Mouse (Mus musculus) erythroblast, embryonic 14.5 days (primary cell): Measurements from ENCODE around the gene Prkcb. TPM values are rescaled to one million over a fixed set of nuclear protein-coding genes. Genes with fewer than 3 reads are reported as not detected.

Experiments
- H3K27me3 ChIP-seq: 2 replicates; pipeline ENCODE4 v1.6.1; 2012; ENCODE audit warnings: inconsistent platforms; ENCODE audit not compliant: control insufficient read depth
- H3K36me3 ChIP-seq: 2 replicates; pipeline ENCODE4 v1.6.1; 2012; ENCODE audit warnings: mild to moderate bottlenecking, inconsistent platforms; ENCODE audit not compliant: control insufficient read depth
- H3K4me1 ChIP-seq: 2 replicates; pipeline ENCODE4 v1.6.1; 2012; ENCODE audit warnings: inconsistent platforms; ENCODE audit not compliant: control insufficient read depth
- H3K4me3 ChIP-seq: replicated peaks from 2 replicates; pipeline ENCODE3; 2012; ENCODE audit warnings: moderate library complexity, mild to moderate bottlenecking, inconsistent platforms
- H3K9me3 ChIP-seq: 2 replicates; pipeline ENCODE4 v1.6.1; 2012; ENCODE audit warnings: low read length, inconsistent platforms, mixed read lengths; ENCODE audit not compliant: control insufficient read depth
- GATA1 ChIP-seq: IDR thresholded peaks from 2 replicates; pipeline ENCODE4 v1.6.1; 2012; ENCODE audit warnings: low read length, inconsistent platforms, mixed read lengths
- TAL1 ChIP-seq: IDR thresholded peaks from 3 replicates; pipeline ENCODE4 v1.6.1; 2012; ENCODE audit warnings: low read length, inconsistent platforms, mixed read lengths
- polyA plus RNA-seq: library from polyadenylated mRNA; stranded (reverse); fragments of >175 nt; gene quantifications from 2 replicates; pipeline ENCODE4 v1.2.3, GENCODE M21; 2012

The Prkcb gene
- polyA plus RNA-seq, 1 experiment = not detected

DNA sequence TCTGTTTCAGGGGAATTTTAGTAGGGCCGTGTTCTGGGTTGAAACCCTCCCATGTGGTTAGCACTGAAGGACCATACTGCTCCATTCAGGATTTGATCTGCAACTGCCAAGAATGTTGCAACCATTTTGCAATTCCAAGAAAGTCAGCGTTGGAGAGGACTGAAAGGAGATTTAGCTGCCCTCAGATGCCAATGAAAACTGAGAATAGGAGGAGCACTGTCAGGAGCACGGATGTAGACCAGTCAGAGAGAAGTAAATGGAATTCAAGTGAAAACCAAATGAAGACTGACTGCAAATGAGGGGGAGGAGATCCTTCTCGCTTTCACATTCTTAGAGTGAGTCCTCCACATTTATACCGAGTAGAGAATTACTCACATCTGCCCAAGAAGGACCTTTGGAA lies 83.4 kb downstream of the Prkcb start:
- H3K27me3 ChIP-seq = no peaks in the 10 kb centered on the region
- TF ChIP-seq GATA1 (no peak), TAL1 (no peak)

DNA sequence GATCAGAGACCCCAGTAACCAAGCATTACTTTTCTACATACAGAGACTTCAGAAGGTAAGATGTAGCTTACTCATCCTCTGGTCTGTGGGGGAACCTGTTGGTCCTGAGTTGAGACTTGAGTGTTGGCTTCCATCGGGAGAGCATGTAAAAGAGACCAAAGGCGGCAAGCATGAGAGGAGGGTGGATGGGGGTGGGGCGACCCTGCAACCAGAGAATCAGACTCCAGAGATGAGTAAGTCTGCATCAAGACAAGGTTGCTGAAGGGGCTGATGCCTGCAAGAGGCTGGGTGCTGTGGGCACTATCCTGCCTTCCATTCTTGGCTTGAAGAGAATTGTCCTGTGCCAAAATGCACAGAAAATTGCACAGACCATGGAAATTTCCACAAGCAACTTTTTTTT lies 83.8 kb downstream of the Prkcb start:
- H3K9me3 ChIP-seq = no peaks in the 10 kb centered on the region
- no peaks in the 10 kb centered on the region for H3K4me1 ChIP-seq
- TF ChIP-seq TAL1 (no peak), GATA1 (no peak)
- H3K27me3 ChIP-seq = no peaks in the 10 kb centered on the region
- no peaks in the 10 kb centered on the region for H3K36me3 ChIP-seq
- H3K4me3 ChIP-seq = no peak overlapping the region

More for the DNA sequence above, 83.4 kb downstream of the Prkcb start:
- Histone ChIP-seq H3K9me3 (no peaks in the 10 kb centered on the region), H3K4me1 (no peaks in the 10 kb centered on the region), H3K4me3 (no peak overlapping the region), H3K36me3 (no peaks in the 10 kb centered on the region)

DNA sequence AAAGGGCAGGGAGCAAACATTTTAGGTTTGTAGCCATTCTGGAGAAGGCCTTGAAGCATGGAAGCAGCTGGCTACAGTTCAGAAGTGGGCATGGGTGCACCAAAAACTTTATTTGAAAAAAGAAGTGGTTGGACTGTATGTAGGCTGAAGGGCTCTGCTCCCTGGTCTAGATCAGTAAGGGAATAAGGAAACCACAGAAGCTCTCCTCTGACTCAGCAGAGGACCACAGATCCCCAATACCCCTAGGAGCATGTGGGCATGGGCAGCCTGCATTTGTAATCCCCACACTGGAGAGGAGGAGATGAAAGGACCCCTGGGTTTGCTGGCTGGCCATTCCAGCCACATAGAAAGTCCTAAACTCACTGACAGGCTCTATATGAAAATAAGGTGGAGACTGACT lies 88.3 kb downstream of the Prkcb start:
- Histone ChIP-seq H3K36me3 (no peaks in the 10 kb centered on the region), H3K27me3 (no peaks in the 10 kb centered on the region), H3K4me3 (no peak overlapping the region), H3K9me3 (no peaks in the 10 kb centered on the region), H3K4me1 (no peaks in the 10 kb centered on the region)
- TF ChIP-seq TAL1 (no peak), GATA1 (no peak)

DNA sequence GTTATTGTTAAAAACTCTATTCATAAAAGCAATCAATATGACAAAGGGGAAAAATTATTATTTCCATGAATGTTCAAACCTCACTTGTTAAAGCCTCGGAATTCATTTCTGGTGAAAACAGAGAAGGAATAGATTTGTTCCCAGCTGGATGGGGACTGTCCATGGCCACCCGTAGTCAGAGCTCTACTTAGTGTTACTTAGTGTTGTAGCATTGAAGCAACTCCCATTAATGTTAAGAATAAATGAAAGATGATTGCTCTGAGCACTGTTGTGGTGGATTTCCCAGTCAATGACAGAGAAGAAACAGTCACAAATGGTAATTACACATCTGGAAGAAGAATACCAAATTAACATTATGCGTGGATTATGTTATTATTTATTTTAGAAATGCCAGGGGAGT lies 89.4 kb downstream of the Prkcb start:
- TF ChIP-seq GATA1 = no peak
- TF ChIP-seq TAL1 = no peak
- Histone ChIP-seq H3K36me3 (no peaks in the 10 kb centered on the region), H3K4me3 (no peak overlapping the region), H3K4me1 (no peaks in the 10 kb centered on the region), H3K27me3 (no peaks in the 10 kb centered on the region), H3K9me3 (no peaks in the 10 kb centered on the region)

DNA sequence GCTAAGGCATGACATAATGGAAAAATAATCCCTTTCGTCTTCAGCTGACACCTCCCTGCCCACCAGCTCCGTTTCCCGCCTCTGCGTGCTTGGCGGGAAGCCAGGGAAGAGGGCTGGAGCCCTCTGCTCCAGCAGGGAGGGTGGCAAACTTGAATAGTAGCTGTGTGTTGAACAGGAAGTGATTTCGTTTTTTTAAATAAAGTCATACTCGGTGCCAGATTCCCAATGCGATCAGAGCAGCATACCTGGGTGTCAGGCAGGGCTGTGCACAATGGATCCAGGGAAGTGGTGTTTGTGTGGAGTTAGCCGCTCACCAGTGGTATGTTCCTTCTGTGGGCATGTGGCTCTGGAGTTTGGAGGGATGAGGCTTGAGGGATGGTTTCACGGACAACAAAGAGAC lies 89.9 kb downstream of the Prkcb start:
- Histone ChIP-seq H3K4me3 (no peak overlapping the region), H3K27me3 (no peaks in the 10 kb centered on the region), H3K4me1 (no peaks in the 10 kb centered on the region), H3K36me3 (no peaks in the 10 kb centered on the region), H3K9me3 (no peaks in the 10 kb centered on the region)
- TF ChIP-seq TAL1 (no peak), GATA1 (no peak)

DNA sequence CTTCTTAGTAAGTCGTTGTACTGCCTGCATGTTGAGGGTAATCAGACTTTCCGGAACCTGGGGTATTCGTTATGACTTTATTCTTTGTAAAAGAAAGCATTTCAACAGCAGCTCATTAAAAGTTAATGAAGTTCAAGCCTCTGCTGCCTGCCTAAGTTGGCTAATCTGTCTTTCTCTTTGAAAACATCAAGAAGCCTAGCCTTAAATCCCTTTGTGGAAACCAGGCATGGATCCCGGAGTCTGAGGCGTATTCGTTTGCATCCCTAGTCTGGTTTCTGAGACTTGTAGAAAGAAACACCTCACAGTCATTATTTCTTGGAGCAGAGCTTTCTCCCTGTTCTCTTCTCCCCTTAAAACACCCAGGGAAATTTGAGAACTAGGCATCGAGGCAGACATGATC lies 90.7 kb downstream of the Prkcb start:
- Histone ChIP-seq H3K9me3 (no peaks in the 10 kb centered on the region), H3K27me3 (no peaks in the 10 kb centered on the region), H3K4me3 (no peak overlapping the region), H3K4me1 (no peaks in the 10 kb centered on the region), H3K36me3 (no peaks in the 10 kb centered on the region)
- no peak for TF ChIP-seq GATA1
- TF ChIP-seq TAL1 = no peak

DNA sequence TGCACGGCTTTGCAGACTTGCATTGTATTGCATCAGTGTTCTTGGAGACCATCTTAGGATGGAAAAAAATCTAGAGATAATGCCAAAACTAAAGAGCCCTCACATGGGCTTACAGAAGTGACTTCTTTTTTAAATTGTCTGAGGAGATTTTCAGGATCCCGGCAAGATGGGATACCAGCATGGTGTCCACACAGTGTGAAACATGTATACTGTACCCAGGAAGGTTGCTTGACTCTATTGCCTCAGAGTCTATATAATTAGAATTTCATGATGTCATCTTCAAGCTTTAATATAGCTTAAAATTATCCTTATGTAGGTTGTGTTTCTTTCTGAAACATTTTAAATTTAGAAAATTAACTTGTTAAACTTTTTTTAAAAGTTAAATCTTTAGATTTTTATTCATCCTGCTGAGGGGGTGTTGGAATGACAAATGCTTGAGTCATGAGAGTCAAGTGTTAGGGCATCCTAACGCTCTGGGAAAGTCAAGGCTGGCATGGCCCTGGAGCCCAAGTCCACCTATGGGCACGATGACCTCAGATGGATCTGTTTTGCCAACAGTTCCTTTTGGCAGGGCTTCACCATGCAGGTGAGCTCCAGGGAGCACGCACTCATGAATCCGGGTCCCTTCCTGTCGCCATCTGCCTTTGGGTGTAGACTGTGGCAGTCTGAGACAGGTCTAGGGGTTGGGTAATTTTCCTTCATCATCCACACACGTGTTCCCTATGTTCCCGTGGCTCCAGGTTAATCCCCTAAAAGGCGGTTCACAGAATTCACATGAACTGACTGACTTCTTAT lies 92.0 kb downstream of the Prkcb start:
- no peaks in the 10 kb centered on the region for H3K9me3 ChIP-seq
- TF ChIP-seq TAL1 (no peak), GATA1 (no peak)
- H3K36me3 ChIP-seq = no peaks in the 10 kb centered on the region
- no peaks in the 10 kb centered on the region for H3K4me1 ChIP-seq
- H3K27me3 ChIP-seq = no peaks in the 10 kb centered on the region
- no peak overlapping the region for H3K4me3 ChIP-seq

DNA sequence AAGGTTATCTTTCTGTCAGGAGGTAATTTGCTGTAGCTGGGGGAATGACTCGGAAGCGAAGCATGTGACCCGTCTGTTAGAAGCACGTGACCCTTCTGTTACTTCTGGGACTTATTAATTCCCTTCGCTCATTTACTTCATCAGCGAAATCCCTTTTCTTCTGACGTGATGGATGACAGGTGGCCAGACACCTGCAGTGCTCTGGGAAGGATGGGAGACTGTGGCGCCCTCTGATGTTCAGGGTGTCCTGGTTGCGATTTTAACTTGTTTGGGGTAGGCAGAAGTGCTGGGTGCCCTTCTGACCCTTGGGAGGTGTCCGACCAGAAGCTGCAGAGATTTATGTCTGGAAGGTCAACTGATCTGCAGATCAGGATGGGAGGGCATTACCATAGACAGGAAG lies 93.0 kb downstream of the Prkcb start:
- TF ChIP-seq TAL1 (no peak), GATA1 (no peak)

DNA sequence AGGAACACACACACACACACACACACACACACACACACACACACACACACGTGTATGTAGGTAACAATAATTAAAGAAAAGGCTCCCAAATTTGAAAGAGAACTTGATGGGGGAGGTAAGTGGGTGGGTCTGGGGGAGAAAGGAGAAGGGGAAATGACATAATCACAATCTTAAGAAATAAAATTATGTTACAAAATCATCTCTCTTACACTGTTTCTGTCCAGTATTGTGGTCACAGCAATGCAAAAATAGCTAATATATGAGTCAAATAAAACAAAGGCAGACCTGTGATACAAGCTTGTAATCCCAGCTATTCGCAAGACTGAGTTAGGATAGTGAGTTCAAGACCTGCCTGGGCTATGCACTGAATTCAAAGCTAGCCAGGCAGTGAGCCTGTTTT lies 94.7 kb downstream of the Prkcb start:
- TF ChIP-seq GATA1 (no peak), TAL1 (no peak)
- Histone ChIP-seq H3K4me3 (no peak overlapping the region), H3K36me3 (no peaks in the 10 kb centered on the region), H3K27me3 (no peaks in the 10 kb centered on the region), H3K9me3 (no peaks in the 10 kb centered on the region), H3K4me1 (no peaks in the 10 kb centered on the region)

More for the DNA sequence above, 93.0 kb downstream of the Prkcb start:
- Histone ChIP-seq H3K27me3 (no peaks in the 10 kb centered on the region), H3K4me1 (no peaks in the 10 kb centered on the region), H3K36me3 (no peaks in the 10 kb centered on the region), H3K4me3 (no peak overlapping the region), H3K9me3 (no peaks in the 10 kb centered on the region)

DNA sequence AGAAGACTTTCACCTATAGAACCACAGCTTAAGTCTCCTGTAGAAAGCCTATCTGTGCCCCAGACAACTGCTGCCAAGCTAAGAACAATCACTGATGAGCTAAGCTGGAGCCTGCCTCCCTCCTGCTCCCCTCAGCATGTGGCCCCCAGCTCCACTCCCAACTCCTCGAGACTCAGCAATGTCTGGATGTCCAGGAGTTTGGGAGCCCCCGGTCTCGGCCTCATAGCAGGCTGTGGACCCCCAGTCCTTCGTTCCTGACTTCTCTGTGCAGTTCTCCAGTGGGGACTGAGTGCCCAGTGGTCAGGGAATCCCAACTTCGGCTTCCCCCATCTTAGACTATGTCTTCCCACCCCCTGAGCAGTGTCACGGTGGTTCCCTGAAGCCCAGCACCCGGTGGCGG lies 96.3 kb downstream of the Prkcb start:
- no peaks in the 10 kb centered on the region for H3K36me3 ChIP-seq
- no peaks in the 10 kb centered on the region for H3K27me3 ChIP-seq
- TF ChIP-seq TAL1 (no peak), GATA1 (no peak)
- H3K4me1 ChIP-seq = no peaks in the 10 kb centered on the region
- no peaks in the 10 kb centered on the region for H3K9me3 ChIP-seq
- no peak overlapping the region for H3K4me3 ChIP-seq
